Comparison of ENCODE assay signal across 10 mouse cellular contexts in genomic region chrX:101313625-101314359, GRCm38 (mm10). TPM values are rescaled to one million over a fixed set of nuclear protein-coding genes. Genes with fewer than 3 reads are reported as not detected.
A peak's percentile ranks its signal among the peaks of the same experiment; 100 is the strongest.
DNase-seq lines count a peak whose midpoint lies in the region; ATAC-seq and TF ChIP-seq lines count a peak whose summit lies in the region.
"Had no signal": no experiment of that assay in that cellular context is flagged by ENCODE, and none has a peak within 500 bp of the region (broad histone marks: within the 10 kb centered on the region; RNA-seq: fewer than 3 reads in every experiment).

No protein-coding gene starts in this region.

- WGBS in intestine, postnatal 0 days = 56% methylated on average over 6 of the region's 6 CpGs

- H3K36me3 ChIP-seq in intestine, postnatal 0 days (ENCODE audit: control insufficient read depth, insufficient read depth) = no peaks in the 10 kb centered on the region
- H3K36me3 ChIP-seq: intestine, embryonic 15.5 days had no signal

- no peaks in the 10 kb centered on the region for H3K27me3 ChIP-seq in intestine, postnatal 0 days (replicated peaks; ENCODE audit: control insufficient read depth, insufficient read depth, low read length)

- no peaks in the 10 kb centered on the region for H3K4me1 ChIP-seq in intestine, postnatal 0 days (replicated peaks; ENCODE audit: control insufficient read depth, insufficient read depth, low read length)
- H3K4me1 ChIP-seq: intestine, embryonic 15.5 days had no signal

- H3K27ac ChIP-seq in intestine, postnatal 0 days (ENCODE audit: low read depth, low read length) = no peak overlapping the region
- H3K27ac ChIP-seq: intestine, embryonic 15.5 days had no signal

- no peak for ATAC-seq in intestine, postnatal 0 days
- ATAC-seq: intestine, embryonic 15.5 days had no signal

- H3K9me3 ChIP-seq in intestine, postnatal 0 days (ENCODE audit: control insufficient read depth) = no peaks in the 10 kb centered on the region
- H3K9me3 ChIP-seq: intestine, embryonic 15.5 days; megakaryocyte, embryonic 14.5 days had no signal

- TF ChIP-seq CTCF in intestine, postnatal 0 days (IDR thresholded peaks at IDR 0.05; ENCODE audit: low read depth) = no peak

- DNase-seq in cerebellum, adult 18-20 months = peak; percentile 29 to 36
- DNase-seq in cerebellum, adult 9-10 months = no peak
- peak; percentile 64 to 78 for DNase-seq in frontal cortex, postnatal 14 days (ENCODE audit: low spot score in 2 of 2)
- peak; percentile 82 to 92 for DNase-seq in left cerebral cortex, adult 9 months (ENCODE audit: low spot score in 2 of 2)
- peak; percentile 71 for DNase-seq in right cerebral cortex, postnatal 14 days
- no peak for DNase-seq in adrenal gland, adult (ENCODE audit: inconsistent age in 2 of 2, low spot score in 1 of 2)
- no peak for DNase-seq in adrenal gland, postnatal 36 days

- no peak overlapping the region for H3K9ac ChIP-seq in intestine, postnatal 0 days (ENCODE audit: low read depth, low read length)
- H3K9ac ChIP-seq: intestine, embryonic 15.5 days had no signal

- H3K4me2 ChIP-seq in intestine, postnatal 0 days (replicated peaks; ENCODE audit: low read depth) = no peak overlapping the region
- H3K4me2 ChIP-seq: intestine, embryonic 15.5 days had no signal

- H3K4me3 ChIP-seq in intestine, postnatal 0 days (ENCODE audit: low read depth, low read length) = no peak overlapping the region
- H3K4me3 ChIP-seq: intestine, embryonic 15.5 days; megakaryocyte, embryonic 14.5 days had no signal

RNA-seq across cellular contexts. Expression of gene Nlgn3, which starts 14.8 kb away (rescaled TPM):
- polyA plus RNA-seq in intestine, postnatal 0 days (2015; fragmentation: Nextera tagmentation; extraction: Ambion mirVana) = 1.5 and 2.2 TPM in 2 replicates
- total RNA-seq in adrenal gland, postnatal 36 days (2021) = 10 to 100 TPM; 18.5 to 28.4 TPM

RNA-seq across cellular contexts. Expression of gene Med12, which starts 40.0 kb away (rescaled TPM):
- polyA plus RNA-seq in intestine, postnatal 0 days (2015; fragmentation: Nextera tagmentation; extraction: Ambion mirVana) = 13.9 and 14.0 TPM in 2 replicates
- 10 to 100 TPM; 32.2 to 35.1 TPM for total RNA-seq in adrenal gland, postnatal 36 days (2021)

RNA-seq across cellular contexts. Expression of gene Gm20489, which starts 45.0 kb away (rescaled TPM):
- polyA plus RNA-seq in intestine, postnatal 0 days (2015; fragmentation: Nextera tagmentation; extraction: Ambion mirVana) = not detected in 2 replicates
- total RNA-seq in adrenal gland, postnatal 36 days (2021) = not detected
- polyA plus RNA-seq: intestine, embryonic 15.5 days had no signal

RNA-seq across cellular contexts. Expression of gene Il2rg, which starts 45.7 kb away (rescaled TPM):
- 4.6 and 6.1 TPM in 2 replicates for polyA plus RNA-seq in intestine, postnatal 0 days (2015; fragmentation: Nextera tagmentation; extraction: Ambion mirVana)
- 10 to 100 TPM in 1 of 2 experiments, 1 to 10 TPM in 1; 5.7 to 10.2 TPM for total RNA-seq in adrenal gland, postnatal 36 days (2021)

RNA-seq across cellular contexts. Expression of gene Gm614, which starts 50.0 kb away (rescaled TPM):
- polyA plus RNA-seq in intestine, postnatal 0 days (2015; fragmentation: Nextera tagmentation; extraction: Ambion mirVana) = not detected in 2 replicates
- not detected for total RNA-seq in adrenal gland, postnatal 36 days (2021)
- polyA plus RNA-seq: intestine, embryonic 15.5 days had no signal

Comparison
In these comparisons a context has a peak if more than half of its experiments do, and no peak if none do; other contexts are left out.
1. DNase-seq: peak in cerebellum, adult 18-20 months (2 of 2), frontal cortex, postnatal 14 days (2 of 2), left cerebral cortex, adult 9 months (2 of 2) and right cerebral cortex, postnatal 14 days (single experiment); none in cerebellum, adult 9-10 months (single experiment), adrenal gland, adult (0 of 2) and adrenal gland, postnatal 36 days (0 of 2).